Mouse (Mus musculus) heart, adult 11 months (tissue): ENCODE data around the gene Sycp2.
A peak's percentile ranks its signal among the peaks of the same experiment; 100 is the strongest.
"Not testable (repeated sequence)": the region's sequence is repeated elsewhere in the genome, so short reads cannot be mapped to it uniquely, and the experiment has no call there.

Experiments used
- DNase-seq: peaks from one replicate; pipeline ENCODE4 v3.0.0; 2022

Gene Sycp2

DNA sequence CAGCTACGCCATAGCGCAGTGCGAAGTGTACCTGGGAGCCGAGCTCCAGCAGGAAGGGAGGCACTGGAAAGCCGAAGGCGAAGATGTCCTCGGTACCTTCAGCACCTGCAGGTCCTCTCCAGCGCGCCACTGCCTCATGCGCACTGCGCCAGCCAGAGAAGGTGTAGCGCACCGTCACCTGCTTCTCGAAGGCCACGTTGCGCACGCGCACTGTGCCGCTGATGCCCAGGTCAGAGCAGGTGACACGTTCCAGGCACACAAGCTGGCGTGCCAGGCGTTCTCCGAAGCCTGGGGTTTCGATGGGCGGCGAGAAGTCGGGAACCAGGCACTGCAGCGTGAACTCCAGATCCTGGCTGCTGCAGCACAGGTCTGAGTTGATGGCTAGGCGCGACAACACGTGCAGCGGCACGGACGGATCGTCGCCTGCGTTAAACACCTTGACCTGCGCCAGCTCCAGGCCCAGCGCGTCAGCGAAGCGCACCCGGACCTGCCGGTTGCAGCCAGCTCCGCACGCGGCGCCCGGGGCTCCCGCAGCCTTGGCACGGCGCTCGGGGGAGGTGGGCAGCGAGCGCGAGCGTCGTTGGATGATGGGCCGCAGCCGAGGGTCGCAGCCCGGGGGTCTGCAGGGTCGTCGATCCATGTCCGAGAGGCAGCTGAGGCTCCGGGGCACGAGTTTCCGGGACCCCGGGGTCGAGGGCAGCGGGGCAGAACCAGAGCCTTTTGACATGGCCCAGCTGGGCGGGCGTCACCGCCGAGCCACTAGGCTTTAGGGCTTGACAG, 6.2 kb upstream of the Sycp2 start:
- DNase-seq = peak; percentile 95

DNA sequence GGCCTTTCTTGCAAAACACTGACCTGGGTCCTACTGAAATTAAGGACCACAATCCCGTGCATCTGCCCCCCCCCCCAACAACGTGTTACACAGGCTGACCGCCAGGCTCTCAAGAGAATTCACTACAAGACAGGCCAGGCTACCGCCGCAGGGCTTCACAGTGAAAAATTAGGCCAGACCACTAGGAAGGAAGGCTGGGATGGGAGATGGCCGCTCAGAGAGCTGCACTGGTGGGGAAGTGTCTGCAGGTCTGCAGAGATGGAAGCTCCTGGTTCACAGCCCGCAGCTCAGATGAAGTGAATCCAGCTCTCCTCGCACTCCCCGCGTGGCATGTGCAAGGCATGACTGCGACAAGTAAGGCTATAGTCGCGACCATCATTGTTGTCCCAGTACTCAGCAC, 5.6 kb upstream of the Sycp2 start:
- DNase-seq = no peak

DNA sequence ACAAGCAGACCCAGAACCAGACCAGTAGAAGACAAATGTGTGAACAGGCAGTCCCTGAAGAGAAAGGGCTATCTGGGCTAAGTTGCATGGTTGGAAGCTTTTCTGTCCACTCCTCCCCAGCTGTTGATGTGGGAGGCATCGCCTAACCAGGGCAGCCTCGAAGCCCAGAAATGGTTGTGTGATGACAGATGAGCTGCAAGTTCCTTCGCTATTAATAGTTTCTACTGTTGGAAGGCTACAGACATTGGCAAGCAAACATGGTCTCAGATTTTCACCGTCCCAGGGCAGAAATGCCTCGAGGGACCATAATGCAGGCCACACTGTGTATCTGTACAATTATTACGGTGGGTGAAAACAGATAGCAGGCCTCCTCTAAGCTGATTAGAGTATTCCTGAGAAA, 5.1 kb upstream of the Sycp2 start:
- DNase-seq = peak; percentile 97

DNA sequence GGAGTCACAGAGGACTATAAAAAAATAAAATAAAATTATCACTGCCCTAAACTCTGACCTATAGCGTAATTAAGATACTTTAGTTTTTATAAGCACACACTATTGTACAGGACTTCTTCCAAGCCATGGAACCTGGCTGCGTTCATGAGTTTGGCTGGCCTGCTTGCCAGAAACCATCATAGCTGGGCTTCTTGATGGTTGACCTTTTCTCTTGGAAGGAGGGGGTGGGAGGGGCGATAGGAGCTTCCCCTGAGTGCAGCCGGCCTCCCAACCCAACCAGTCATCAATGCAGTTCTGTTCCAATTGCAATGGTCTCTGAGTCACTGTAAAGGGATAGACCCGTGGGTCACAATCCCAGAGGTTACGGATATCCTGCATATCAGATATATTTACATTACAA, 2.8 kb upstream of the Sycp2 start:
- DNase-seq = peak; percentile 92

DNA sequence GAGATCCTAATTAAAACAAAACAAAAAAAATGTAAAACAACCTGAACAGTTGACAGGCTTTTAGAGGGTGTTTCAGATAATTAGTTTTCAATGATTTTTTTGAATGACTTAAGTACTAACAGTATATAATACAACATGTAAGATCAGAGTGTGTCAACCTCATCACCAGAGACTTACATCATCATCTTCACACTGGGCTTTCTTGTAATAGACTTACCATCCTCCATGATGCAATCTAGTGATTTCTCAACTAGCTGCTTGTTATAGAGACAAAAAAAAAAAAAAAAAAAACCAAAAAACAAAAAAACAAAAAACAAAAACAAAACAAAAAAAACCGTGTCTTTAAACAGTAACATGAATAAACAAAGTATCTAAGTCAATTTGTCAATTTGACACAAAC, 1.5 kb upstream of the Sycp2 start:
- DNase-seq = no peak

DNA sequence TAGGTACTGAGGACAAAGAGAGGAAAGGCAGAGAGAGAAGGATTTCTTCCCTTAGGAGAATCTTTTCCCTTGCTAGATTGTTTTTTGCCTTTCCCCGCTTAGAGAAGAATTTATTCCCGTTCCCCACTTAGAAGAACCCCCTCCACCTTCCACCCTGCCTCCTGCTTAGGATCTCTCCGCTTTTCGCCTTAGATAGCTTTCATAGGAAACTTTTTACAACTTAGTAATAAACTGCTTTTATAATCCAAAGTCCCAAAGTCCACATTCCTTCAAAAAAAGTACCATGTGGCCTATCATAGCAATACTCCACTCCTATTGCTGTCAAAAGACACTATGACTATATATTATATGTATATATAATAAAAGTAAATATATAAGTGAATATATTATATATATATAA, 64.9 kb downstream of the Sycp2 start:
- no peak for DNase-seq

DNA sequence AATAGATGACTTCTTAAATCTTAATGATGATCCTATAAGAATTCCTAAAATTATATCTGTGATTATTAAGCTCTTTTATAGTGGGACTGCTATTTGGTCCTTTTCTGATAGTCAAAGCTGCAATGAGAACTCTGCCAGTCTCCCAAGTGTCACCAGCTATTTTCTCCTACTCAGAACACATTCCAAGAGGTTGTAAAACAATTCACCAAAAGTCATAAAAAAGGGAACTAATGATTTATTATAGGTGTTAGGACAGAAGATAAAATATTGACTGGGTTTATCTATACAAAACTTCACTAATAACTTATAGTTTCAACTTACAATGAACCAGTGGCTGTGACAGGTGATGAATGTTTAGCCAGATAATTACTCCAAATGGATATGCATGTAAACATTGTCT, 65.4 kb downstream of the Sycp2 start:
- DNase-seq = not testable (repeated sequence)

DNA sequence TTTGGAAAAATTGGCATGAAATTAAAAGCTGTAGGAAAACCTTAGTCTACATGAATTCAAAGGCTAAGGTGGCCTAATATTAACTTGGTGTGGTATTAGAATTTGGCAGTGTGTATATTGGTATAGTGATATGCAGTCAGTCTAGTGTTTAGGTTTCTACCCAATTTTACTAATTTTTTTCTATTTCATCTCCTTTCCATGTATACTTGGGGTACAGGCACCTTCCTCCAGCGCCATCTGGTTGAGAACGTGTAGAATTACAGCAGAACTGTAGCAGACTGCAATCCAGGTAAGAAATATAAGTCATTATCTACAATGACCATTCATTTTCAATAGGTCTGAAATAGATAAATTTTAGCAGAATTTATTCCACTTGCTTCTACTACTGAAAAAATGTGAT, 68.4 kb downstream of the Sycp2 start:
- DNase-seq = no peak

DNA sequence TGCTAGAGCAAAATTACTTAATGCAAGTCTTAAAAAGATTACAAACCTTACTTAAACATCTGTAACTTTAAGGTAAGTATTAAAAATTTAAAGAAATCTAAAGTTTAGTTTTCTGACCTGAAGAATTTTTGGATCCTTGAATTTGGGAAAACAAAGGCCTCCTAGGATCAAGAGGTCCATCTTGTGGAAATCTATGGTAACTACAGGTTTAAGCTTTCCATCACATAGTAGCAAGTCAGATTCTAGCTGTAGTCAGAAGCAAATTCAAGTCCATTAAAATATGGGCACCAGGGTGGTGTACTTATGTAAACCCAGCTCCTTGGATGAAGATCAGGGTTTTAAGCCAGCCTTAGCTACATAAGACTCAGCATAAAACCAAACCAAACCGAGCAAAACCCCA, 69.6 kb downstream of the Sycp2 start:
- no peak for DNase-seq

DNA sequence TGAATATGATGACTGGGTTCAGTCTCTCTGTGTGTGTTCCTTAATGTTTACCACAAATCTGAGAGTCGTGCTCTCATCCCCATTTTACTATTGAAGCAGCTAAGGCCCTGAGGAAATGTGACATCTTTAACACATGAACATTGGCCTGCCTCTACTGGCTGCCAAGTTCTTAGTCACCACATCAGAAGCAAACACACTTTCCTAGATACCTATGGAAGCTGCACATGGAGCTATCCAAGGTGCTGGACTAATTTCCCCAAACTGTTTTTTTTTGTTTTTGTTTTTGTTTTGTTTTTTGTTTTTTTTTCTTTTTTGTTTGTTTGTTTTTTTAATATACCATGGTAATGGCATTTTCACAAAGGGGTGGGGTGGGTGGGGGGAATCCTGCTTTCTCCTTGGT, 77.5 kb downstream of the Sycp2 start:
- DNase-seq = no peak

DNA sequence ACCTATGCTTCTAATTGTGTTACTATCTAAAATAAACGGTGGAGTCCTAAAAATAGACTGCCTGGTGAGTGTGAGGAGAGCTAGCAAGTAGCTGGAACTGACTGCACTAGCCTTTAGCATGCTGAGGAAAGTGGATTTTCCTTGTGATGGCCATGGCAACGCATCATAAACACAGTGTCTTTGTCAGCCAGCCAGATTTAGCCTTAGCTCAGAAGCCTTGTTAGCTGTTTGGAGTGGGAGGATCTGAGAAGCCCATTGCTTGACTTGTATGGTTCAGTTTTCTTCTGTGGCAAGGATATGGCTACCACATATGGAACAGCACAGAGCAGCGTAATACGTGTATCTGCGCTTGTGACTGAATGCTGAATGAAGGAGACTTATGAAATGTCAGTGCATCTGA, 77.9 kb downstream of the Sycp2 start:
- no peak for DNase-seq

DNA sequence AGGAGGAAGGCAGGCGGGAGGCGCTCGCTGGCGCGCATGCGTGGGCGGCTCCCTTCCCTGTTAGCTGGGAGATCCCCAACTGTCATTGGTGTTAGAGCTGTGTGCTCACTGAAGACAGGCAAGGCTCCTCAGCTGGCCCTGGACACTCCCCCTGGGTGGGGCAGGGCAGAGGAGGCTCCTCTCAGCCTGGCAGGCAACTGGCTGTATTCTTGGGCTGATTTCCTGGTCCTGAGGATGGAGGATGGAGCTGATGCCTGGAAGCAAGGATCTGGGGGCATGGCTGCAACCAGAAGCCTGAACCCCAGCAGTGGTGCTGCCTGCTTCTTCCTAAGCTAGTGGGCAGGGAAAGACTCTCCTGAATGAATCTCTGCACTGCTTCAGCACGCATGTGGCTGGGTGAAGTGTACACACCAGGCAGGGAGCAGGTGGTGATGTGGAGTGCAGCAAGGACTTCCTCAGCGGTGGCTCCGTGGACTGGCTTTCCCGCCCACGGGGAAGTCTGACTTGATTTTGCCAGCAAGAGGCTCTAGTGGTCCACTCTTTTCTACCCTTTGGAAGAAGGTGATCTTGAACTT, 79.9 kb downstream of the Sycp2 start:
- DNase-seq = peak; percentile 97

DNA sequence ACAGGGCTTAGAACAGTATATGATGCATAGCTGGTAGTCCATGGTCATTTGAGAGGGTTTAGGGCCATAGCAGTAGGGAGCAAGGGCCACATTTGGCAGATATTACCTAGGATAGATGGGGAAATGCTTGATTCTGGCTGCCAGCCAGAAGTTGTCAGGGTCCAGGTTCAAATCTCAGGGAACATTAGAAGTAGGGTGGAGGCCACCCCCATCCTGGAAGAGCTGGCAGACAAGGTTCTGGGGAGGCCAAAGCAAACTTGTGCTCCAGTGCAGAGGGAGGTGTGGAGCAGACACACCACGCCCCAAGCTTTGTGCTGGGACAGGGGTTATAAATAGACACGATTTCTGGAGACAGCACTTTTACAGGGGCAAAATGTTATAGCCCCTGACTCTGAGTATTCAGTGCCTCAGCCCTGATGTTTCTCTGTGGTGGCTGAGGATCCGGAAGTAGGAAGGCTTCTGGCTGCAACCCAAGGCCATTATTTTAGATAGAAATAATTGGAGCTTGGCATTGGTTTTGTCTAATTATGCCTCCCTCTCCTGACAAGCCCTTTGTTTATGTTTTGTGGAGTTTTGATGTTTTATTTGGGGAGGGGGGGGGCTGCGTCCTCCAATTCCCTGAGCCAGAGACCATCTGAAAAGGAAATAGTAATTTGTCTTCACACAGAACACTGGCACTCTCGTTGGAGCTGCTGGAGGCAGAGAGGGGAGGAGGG, 80.6 kb downstream of the Sycp2 start:
- peak; percentile 73 for DNase-seq

DNA sequence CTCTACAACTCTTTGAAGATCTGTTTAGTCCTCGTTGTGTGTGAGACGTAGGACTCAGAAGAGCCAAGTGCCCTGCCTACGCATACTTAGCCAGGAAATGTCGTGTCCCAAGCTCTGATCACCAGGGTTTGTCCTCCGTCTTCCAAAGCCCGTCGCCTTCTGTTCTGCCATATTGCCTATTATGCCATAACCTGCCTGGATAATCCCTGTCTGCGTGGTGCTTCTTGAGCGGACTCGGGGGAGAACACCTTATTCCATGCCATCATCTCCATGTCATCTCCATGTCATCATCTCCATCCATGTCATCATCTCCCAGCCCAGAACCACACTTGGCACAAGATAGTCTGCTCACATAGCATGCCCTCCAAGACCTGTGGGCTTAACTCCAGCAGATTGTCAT, 81.4 kb downstream of the Sycp2 start:
- peak; percentile 79 for DNase-seq

DNA sequence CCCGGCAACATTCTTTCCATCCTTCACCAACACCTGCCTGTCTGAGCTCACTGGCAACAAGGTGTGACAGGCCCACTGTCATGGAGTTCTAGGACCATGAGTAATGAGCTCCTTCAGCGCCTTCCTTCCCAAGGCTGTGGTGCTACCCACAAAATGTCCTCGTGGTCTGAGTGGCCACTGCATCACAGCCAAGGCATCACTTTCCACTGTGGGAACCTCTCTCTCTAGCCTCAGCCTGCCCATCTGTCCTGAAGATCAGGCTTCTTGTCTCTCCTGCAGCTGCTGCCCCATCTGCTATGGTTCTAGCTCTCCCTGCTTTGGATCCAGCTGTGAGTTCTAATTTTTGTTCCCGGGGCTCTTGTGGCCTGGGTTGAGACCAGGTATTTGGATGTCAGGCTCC, 82.7 kb downstream of the Sycp2 start:
- DNase-seq = peak; percentile 51

DNA sequence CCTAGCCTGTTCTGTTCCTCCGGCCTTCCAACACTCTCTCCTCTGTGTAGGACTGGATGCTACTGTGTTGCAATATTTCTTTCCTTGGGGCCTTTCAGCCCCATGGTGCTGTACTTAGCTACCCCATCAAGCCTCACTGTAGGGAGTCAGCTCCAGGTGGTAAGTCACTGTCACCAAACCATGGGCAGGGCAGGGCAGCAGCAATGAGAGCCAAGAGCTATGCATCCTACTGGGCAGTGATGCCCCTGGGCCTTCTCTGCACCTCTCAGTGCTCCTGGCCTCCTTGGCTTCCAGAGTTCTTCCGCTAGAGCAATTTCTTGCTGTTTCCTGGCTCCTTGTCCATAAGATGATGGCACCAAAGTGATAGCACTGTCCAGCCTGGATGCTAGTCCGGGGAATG, 83.1 kb downstream of the Sycp2 start:
- peak; percentile 82 for DNase-seq

DNA sequence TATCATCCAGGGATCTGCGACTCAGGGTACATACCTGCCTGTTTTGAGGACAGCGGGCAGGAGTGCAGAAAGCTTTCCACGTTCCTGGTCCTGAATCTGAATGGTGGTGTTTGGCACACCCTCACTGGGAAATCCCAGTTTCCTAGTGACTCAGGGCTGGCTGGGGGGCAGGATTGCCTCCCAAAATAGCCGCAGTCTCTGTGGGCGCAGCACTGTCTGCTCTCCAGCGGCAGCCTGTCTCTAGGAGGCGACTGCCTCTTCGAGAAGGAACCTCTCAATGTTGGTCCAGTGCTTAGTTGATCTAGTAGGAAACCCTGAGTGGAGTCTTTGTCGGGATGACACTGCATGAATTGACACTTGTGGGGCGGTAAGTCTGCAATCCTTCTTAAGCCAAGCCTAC, 86.2 kb downstream of the Sycp2 start:
- DNase-seq = peak; percentile 80

DNA sequence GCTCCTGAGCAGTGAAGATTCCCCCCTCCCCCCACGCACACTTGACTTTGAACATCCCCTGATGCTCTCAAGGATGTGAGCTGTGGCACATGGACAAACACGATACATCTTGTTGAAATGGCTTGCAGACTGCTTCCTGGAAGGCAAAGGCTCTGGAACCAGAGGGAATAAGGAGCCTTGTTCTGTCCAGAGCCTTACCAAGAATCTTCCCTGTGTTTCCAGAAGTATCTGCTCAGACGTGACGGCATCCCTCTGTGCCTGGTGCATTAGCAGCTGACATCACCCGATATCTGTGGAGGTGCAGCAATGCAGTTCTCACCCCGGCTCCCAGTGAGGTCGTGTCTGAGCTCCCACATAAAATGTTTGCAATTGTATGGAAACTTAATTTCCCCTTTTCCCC, 87.7 kb downstream of the Sycp2 start:
- peak; percentile 74 for DNase-seq

DNA sequence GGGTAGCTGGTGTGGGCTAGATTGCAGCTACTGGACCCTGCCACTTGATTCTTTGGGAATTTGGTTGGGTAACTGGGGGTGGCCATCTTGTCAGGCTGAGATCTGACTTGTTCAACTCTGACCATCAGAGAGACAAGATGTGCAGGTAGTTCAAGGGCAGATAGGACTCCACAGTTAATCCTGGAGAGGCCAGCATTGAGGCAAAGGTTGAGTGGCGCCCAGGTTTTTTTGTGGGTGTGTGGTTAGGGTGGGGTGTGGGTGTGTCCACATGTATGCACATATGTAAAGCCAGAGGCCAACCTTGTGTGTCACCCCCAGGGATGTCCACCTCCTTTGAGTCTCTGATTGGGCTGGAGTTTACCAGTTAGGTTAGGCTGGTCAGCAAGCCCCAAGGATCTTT, 91.2 kb downstream of the Sycp2 start:
- DNase-seq = peak; percentile 60

DNA sequence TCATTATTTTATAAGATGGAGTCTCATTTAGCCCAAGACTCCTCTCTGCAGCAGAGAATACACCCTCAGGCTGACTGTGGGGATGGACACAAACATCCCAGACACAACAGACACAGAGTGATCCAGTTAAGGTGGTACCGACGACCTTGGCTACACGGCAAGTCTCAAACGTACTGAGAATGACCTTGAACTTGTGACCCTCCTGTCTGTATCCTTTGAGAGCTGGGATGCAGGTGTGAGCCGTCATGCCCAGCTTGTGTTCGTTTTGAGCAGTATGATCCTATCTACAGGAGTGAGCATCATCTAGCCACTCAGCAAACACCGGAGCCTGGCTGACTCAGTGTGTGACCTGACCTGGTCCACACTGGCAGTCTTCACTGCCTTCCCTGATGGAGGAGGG, 93.9 kb downstream of the Sycp2 start:
- DNase-seq = peak; percentile 72

DNA sequence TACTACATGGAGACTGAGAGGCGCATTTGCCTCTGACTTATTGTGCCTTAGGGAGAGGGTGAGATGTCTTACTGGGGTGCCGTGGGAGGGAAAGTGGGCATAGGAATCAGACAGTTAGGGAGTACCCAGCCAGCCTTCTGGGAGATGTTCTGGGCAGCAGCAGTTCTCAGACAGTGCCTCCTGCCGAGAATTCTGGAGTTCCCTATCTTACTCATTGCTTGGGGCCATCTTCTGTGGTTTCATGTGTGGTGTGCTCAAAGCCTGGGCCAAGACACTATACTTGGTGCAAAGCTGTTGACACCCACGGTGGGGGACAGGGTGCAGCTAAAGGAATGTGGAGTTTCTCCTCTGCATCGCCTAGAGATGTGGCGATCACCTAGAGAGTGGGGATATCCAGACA, 102.8 kb downstream of the Sycp2 start:
- DNase-seq = no peak

DNA sequence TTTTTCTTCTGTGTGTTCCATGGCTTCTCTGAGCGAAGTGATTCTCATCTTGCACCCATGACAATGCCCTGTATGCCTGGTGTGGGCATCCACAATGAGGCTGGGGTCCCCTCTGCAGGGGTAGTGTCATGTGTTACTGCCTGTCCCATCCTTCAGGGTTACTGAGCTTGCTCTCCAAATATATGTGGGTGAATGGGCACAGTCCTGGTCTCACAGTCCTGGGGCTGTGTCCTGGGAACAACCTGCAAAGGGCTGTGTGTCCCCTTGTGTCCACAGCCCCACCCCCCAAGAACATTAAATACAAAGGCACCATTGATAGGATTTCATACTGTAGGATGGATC, 103.3 kb downstream of the Sycp2 start:
- DNase-seq = no peak

DNA sequence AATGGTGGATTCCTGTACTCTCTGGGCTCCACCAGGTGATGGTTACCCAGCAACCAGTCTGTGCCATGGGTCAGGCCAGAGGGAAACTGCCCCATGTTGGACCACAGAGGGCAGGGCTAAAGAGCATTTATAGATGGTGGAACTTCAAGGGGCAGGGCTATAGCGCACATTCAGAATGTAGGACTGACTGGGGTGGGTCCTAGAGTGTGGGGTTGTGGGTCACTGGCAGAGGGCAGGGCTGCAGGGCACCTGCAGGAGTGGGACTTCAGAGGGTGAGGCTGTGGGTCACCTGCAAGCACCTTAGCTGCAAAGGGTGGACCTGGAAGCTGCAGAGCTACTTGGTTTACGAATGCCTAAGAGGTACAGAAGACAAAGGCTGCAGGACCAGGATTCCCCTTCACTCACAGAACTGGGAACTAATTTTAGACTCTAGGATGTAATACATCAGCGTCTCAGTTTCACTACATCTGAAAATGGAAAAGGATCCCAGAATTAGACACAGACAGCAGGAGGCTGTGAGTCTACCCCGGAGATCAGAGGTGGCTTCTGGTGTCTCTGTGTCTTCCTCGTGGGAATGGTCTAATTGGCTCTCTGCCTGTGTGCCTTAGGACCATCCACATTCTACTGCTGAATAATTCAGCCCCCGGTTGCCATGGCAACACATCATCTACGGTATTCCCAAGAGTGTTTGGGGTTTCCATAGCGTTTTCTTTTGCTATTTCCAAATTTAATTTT, 103.9 kb downstream of the Sycp2 start:
- DNase-seq = no peak
